Mouse (Mus musculus): ENCODE measurements around the gene St6galnac3. TPM values are rescaled to one million over a fixed set of nuclear protein-coding genes. Genes with fewer than 3 reads are reported as not detected.

Gene St6galnac3
- polyA plus RNA-seq, 1 experiment = not detected

DNA sequence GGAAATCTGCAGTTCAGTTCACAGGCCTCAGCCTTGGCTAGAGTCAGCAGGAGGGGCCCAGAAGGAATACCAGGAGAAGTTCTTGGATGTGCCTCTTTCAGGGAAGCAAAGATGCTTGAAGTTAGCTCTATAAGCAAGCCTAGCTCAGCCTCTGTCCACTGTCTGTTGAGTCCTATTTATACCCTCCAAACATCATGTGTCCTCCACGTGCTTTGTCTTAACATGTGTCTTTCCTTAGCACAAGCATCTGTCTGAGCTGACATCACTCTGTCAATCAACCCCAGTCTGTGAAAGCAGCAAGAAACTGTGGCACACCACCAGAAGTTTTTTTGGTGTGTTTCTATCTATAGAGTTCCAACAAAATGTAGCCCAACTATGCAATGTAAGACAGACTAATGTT is 26.5 kb upstream of the St6galnac3 start:
- H3K4me3 ChIP-seq (ENCODE audit: insufficient read depth, low read length) = no peak overlapping the region
- H3K27ac ChIP-seq (ENCODE audit: insufficient read depth, low read depth, low read length) = no peak overlapping the region
- TF ChIP-seq POLR2A (IDR thresholded peaks at IDR 0.05; ENCODE audit: borderline replicate concordance, low read depth, low read length) = no peak
- no peak for TF ChIP-seq CTCF (IDR thresholded peaks at IDR 0.05; ENCODE audit: low read depth, low read length)
- H3K4me1 ChIP-seq (ENCODE audit: control insufficient read depth, insufficient read depth, low read length) = no peaks in the 10 kb centered on the region

DNA sequence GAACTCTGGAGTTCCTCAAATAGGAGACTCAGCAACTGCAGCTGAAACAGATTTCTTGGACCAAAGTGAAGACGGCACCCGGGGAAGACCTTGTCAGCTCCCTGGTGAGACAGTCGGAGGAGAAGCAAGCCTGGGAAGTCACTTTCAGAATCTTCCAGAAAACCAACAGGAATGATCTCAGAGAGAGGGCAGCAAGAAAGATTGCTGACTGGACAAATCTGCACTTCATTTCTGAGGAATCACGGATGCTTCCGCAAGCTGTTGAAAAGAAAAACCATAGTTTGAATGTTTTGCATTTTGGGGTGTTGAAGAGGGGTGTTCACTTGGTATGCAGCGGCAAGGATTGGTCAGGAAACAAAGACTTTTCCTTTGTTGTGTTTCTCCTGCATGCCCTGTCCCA is 24.4 kb upstream of the St6galnac3 start:
- Histone ChIP-seq H3K4me3 (ENCODE audit: insufficient read depth, low read length) (no peak overlapping the region), H3K4me1 (ENCODE audit: control insufficient read depth, insufficient read depth, low read length) (no peaks in the 10 kb centered on the region), H3K27ac (ENCODE audit: insufficient read depth, low read depth, low read length) (no peak overlapping the region)
- TF ChIP-seq CTCF (IDR thresholded peaks at IDR 0.05; ENCODE audit: low read depth, low read length) = no peak
- no peak for TF ChIP-seq POLR2A (IDR thresholded peaks at IDR 0.05; ENCODE audit: borderline replicate concordance, low read depth, low read length)

DNA sequence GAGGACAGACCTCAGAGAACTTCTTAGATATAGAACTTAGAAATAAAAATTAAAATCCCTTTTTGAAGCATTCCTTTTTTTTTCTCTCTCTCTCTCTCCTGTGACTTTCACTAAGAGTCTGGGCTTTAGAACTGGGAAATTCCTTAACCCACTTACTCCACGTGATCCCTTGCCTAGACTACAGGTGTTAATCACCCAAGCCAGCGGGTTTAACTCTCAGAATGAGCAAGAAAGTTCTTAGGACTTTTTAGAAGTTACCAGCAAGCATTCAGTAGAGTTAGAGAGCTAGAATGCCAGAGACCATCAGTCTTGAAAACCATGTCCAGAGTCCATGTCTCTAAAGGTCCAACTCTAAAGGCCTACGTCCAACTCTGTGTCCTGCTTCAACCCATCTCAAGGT is 23.3 kb upstream of the St6galnac3 start:
- Histone ChIP-seq H3K4me3 (ENCODE audit: insufficient read depth, low read length) (no peak overlapping the region), H3K27ac (ENCODE audit: insufficient read depth, low read depth, low read length) (no peak overlapping the region), H3K4me1 (ENCODE audit: control insufficient read depth, insufficient read depth, low read length) (no peaks in the 10 kb centered on the region)
- TF ChIP-seq POLR2A (IDR thresholded peaks at IDR 0.05; ENCODE audit: borderline replicate concordance, low read depth, low read length) = no peak
- no peak for TF ChIP-seq CTCF (IDR thresholded peaks at IDR 0.05; ENCODE audit: low read depth, low read length)

DNA sequence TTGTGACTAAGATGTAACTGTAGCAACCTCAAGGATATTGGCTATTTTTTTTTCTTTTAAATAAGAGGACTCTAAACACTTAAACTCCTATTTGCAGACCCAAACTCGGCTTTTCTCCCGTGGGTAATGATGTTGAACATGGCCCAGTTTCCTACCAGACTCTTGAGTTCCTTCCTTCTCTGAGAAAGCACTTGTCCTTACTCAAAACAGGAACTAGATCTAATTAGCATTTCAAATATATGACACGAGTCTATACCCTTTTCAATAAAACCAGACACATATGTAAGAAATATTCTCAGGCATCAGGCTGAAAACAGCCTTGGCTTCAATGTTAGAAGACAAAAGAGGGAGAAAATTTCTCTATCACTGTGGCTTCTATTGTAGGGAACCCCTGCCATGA is 20.1 kb upstream of the St6galnac3 start:
- TF ChIP-seq CTCF (IDR thresholded peaks at IDR 0.05; ENCODE audit: low read depth, low read length) (no peak), POLR2A (IDR thresholded peaks at IDR 0.05; ENCODE audit: borderline replicate concordance, low read depth, low read length) (no peak)
- no peaks in the 10 kb centered on the region for H3K4me1 ChIP-seq (ENCODE audit: control insufficient read depth, insufficient read depth, low read length)

DNA sequence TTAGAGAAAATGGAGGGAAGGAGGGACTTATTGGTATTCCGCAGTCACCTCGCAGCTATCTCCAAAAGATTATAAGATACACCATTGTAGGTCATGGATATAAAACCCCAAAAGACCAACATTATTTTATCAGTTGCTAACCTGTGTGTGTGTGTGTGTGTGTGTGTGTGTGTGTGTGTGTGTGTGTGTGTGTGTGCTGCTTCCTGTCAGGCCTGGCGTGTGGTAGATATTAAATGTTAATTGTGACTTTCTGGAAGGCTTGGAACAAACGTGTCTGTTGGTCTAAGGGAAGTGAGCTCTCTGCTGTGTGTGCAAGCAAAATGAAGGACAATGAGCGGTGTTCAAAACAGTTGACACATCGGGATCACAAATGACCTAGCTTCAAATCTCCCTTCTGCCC is 19.5 kb upstream of the St6galnac3 start:
- TF ChIP-seq CTCF (IDR thresholded peaks at IDR 0.05; ENCODE audit: low read depth, low read length) = no peak
- no peak for TF ChIP-seq POLR2A (IDR thresholded peaks at IDR 0.05; ENCODE audit: borderline replicate concordance, low read depth, low read length)
- Histone ChIP-seq H3K4me1 (ENCODE audit: control insufficient read depth, insufficient read depth, low read length) (no peaks in the 10 kb centered on the region), H3K4me3 (ENCODE audit: insufficient read depth, low read length) (no peak overlapping the region)

More for the DNA sequence above, 20.1 kb upstream of the St6galnac3 start:
- Histone ChIP-seq H3K4me3 (ENCODE audit: insufficient read depth, low read length) (no peak overlapping the region), H3K27ac (ENCODE audit: insufficient read depth, low read depth, low read length) (no peak overlapping the region)

DNA sequence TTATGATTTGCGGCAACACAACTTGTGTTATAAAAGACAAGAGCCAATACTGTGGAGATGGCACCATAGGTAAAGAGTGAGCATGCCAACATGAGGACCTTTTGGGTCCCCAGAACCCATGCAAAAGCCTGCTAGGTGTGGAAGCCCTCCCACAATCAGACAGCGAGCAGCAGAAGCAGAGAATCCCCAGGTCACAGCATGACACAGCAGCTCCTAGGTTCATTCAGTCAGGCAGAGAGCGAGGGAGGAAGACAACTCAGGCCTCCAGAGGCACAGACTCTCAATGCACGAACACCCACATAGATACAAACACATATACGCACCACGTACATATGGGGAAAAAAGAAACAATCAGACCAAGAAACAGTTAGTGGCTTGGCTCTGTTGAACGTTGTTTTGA is 16.8 kb upstream of the St6galnac3 start:
- TF ChIP-seq CTCF (IDR thresholded peaks at IDR 0.05; ENCODE audit: low read depth, low read length) = no peak
- no peak for TF ChIP-seq POLR2A (IDR thresholded peaks at IDR 0.05; ENCODE audit: borderline replicate concordance, low read depth, low read length)
- no peaks in the 10 kb centered on the region for H3K4me1 ChIP-seq (ENCODE audit: control insufficient read depth, insufficient read depth, low read length)
- H3K4me3 ChIP-seq (ENCODE audit: insufficient read depth, low read length) = no peak overlapping the region
- H3K27ac ChIP-seq (ENCODE audit: insufficient read depth, low read depth, low read length) = no peak overlapping the region

More for the DNA sequence above, 19.5 kb upstream of the St6galnac3 start:
- no peak overlapping the region for H3K27ac ChIP-seq (ENCODE audit: insufficient read depth, low read depth, low read length)

DNA sequence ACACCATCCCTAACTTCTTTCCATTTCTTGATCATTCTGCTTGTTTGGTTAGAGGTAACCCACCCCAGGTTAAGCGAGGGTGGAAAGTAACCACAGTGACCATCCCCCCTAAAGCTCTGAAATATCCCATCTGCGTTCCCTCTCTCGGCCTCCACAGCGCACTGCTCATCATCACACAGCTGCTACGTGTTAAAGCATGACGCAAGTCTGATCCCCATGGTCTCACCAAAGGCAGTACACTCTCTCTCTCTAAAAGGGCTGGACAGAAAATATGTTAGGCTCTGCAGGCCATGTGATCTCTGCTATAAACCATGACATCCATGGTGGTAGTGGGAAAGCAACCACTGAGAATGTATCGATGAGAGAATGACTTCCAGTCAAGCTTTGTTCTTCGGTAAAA is 14.4 kb upstream of the St6galnac3 start:
- TF ChIP-seq POLR2A (IDR thresholded peaks at IDR 0.05; ENCODE audit: borderline replicate concordance, low read depth, low read length) (no peak), CTCF (IDR thresholded peaks at IDR 0.05; ENCODE audit: low read depth, low read length) (no peak)
- H3K4me3 ChIP-seq (ENCODE audit: insufficient read depth, low read length) = no peak overlapping the region
- H3K27ac ChIP-seq (ENCODE audit: insufficient read depth, low read depth, low read length) = no peak overlapping the region
- H3K4me1 ChIP-seq (ENCODE audit: control insufficient read depth, insufficient read depth, low read length) = no peaks in the 10 kb centered on the region

DNA sequence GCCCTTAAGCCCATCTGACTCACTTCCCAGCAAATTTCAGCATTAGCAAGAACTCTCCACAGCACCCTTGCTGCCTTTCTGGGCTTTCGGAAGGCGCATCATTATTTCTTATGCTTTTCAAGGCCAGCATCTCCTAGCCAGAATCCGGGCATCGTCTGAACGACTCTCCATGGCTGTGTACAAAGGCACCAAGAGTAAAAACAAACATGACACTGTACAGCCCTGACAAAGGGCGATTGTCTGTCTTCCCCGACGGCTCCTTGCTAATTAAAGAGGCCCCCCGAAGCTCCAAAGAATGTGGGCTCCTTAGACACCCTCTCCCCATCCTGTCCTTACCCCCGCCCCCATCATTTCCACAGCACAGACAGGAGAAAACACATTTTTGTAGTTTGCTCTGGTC is 13.4 kb upstream of the St6galnac3 start:
- no peak for TF ChIP-seq POLR2A (IDR thresholded peaks at IDR 0.05; ENCODE audit: borderline replicate concordance, low read depth, low read length)
- no peak for TF ChIP-seq CTCF (IDR thresholded peaks at IDR 0.05; ENCODE audit: low read depth, low read length)
- no peak overlapping the region for H3K27ac ChIP-seq (ENCODE audit: insufficient read depth, low read depth, low read length)
- no peak overlapping the region for H3K4me3 ChIP-seq (ENCODE audit: insufficient read depth, low read length)
- no peaks in the 10 kb centered on the region for H3K4me1 ChIP-seq (ENCODE audit: control insufficient read depth, insufficient read depth, low read length)

DNA sequence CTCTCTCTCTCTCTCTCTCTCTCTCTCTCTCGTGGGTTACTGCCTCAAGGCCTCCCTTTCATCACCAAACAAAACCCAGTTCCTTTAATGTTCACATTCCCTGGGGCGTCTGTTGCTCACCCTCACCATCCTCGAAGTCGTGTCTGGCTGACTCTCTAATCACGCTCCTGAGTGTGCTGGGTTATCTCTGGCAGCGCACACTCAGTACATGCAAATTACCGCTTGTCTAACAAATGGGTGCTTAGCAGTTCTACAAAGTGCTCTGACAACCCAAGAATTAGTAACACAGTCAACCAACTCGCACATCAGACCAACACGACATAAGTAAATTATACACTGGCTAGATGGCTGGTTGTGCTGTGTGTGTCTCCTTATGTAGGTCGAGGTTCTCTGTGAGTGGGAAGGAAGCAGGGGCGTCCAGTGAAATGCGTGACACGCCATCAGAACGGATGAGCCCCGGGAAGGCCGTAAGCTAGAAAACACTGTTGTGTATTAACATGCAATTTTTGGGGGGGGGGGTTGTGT is 11.8 kb upstream of the St6galnac3 start:
- TF ChIP-seq POLR2A (IDR thresholded peaks at IDR 0.05; ENCODE audit: borderline replicate concordance, low read depth, low read length) = no peak
- TF ChIP-seq CTCF (IDR thresholded peaks at IDR 0.05; ENCODE audit: low read depth, low read length) = no peak
- Histone ChIP-seq H3K4me3 (ENCODE audit: insufficient read depth, low read length) (no peak overlapping the region), H3K27ac (ENCODE audit: insufficient read depth, low read depth, low read length) (no peak overlapping the region), H3K4me1 (ENCODE audit: control insufficient read depth, insufficient read depth, low read length) (no peaks in the 10 kb centered on the region)

DNA sequence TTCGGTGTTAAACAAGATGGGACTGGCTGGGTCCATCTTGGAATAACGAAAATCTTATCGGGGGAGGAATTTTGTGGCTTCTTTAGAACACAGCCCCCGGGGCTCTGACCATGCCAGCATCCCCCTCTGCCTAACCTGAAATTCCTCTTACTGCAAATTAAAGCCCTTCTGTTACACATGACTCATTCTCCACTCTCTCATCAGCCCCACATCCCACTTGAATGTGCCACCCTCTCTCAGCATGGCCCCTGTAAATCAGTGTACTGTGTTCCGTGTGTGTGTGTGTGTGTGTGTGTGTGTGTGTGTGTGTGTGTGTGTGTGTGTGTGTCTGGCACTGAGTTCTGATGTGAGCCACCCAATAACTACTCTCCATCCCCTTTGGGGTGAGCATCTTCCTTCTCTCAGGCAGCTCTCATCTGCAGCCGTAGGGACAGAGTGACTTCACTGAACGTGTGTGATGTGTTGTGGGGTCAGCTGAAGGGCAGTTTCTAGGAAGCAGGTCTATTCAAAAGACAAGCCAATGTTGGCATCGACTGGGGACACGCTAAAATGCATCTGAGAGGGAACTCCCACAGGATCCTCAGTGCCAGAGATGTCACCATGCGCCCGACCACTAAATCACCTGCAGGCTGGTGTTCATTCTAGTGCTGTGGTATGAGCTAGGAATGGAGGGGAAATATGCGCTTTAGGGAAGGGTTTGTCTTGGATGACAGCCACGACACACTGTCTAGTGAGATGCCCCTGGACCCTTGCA is 11.0 kb upstream of the St6galnac3 start:
- no peak overlapping the region for H3K27ac ChIP-seq (ENCODE audit: insufficient read depth, low read depth, low read length)
- H3K4me3 ChIP-seq (ENCODE audit: insufficient read depth, low read length) = no peak overlapping the region
- TF ChIP-seq POLR2A (IDR thresholded peaks at IDR 0.05; ENCODE audit: borderline replicate concordance, low read depth, low read length) (no peak), CTCF (IDR thresholded peaks at IDR 0.05; ENCODE audit: low read depth, low read length) (no peak)
- H3K4me1 ChIP-seq (ENCODE audit: control insufficient read depth, insufficient read depth, low read length) = no peaks in the 10 kb centered on the region
